ENCODE assay signal across 15 mouse cellular contexts in the genomic region with DNA sequence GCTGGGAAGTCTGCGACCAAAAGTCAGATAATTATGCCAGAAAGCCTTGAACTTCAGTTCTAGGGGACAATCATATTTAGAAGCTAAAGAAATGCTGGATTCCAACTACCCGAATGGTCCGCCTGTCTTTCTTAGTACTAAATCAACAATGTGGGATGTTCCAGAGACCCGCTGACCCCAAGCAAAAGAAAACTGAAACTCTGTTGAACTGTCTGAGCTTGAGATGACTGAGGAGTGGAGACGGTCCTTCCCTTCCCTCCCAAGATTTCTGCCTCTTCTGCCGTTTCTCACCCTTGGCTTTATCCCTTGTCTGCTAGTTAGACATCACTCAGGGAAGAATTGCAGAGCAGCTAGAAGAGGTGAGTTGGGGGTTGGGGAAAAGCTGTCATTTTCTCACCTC. TPM values are rescaled to one million over a fixed set of nuclear protein-coding genes. Genes with fewer than 3 reads are reported as not detected.
DNase-seq lines count a peak whose midpoint lies in the region; ATAC-seq lines count a peak whose summit lies in the region.
"Had no signal": no experiment of that assay in that cellular context is flagged by ENCODE, and none has a peak within 500 bp of the region (broad histone marks: within the 10 kb centered on the region; RNA-seq: fewer than 3 reads in every experiment).

No protein-coding gene starts in this region.

- H3K36me3 ChIP-seq in midbrain, embryonic 13.5 days, result no peaks in the 10 kb centered on the region
- no peaks in the 10 kb centered on the region for H3K36me3 ChIP-seq in midbrain, embryonic 10.5 days
- no peaks in the 10 kb centered on the region for H3K36me3 ChIP-seq in forebrain, embryonic 13.5 days (ENCODE audit: poor library complexity, severe bottlenecking)
- no peaks in the 10 kb centered on the region for H3K36me3 ChIP-seq in limb, embryonic 10.5 days
- H3K36me3 ChIP-seq in stomach, embryonic 16.5 days (ENCODE audit: control insufficient read depth, insufficient read depth, low read length), result no peaks in the 10 kb centered on the region
- H3K36me3 ChIP-seq in kidney, embryonic 16.5 days (ENCODE audit: insufficient read depth, low read length), result no peaks in the 10 kb centered on the region

- ATAC-seq in midbrain, embryonic 13.5 days, result no peak
- no peak for ATAC-seq in forebrain, embryonic 13.5 days
- ATAC-seq in stomach, embryonic 16.5 days (ENCODE audit: insufficient read depth, low FRiP score), result no peak
- no peak for ATAC-seq in kidney, embryonic 16.5 days (ENCODE audit: low FRiP score, low TSS enrichment)
- ATAC-seq: Patski had no signal

- peaks cover 89% of the 10 kb centered on the region for H3K27me3 ChIP-seq in midbrain, embryonic 13.5 days
- H3K27me3 ChIP-seq in midbrain, embryonic 10.5 days (ENCODE audit: low read depth, poor library complexity, severe bottlenecking), result peaks cover 100% of the 10 kb centered on the region
- peaks cover 92% of the 10 kb centered on the region for H3K27me3 ChIP-seq in forebrain, embryonic 13.5 days
- H3K27me3 ChIP-seq in limb, embryonic 10.5 days (ENCODE audit: low read depth, poor library complexity, severe bottlenecking), result peaks cover 95% of the 10 kb centered on the region
- peaks cover 45% of the 10 kb centered on the region for H3K27me3 ChIP-seq in stomach, embryonic 16.5 days (ENCODE audit: control insufficient read depth, insufficient read depth, low read length)
- peaks cover 86% of the 10 kb centered on the region for H3K27me3 ChIP-seq in kidney, embryonic 16.5 days (ENCODE audit: insufficient read depth, low read length)
- H3K27me3 ChIP-seq: CH12.LX had no signal

- 0% methylated on average over 6 of the region's 6 CpGs for WGBS in midbrain, embryonic 13.5 days
- under 1% methylated on average over 6 of the region's 6 CpGs for WGBS in midbrain, embryonic 10.5 days
- 4% methylated on average over 6 of the region's 6 CpGs for WGBS in forebrain, embryonic 13.5 days
- WGBS in limb, embryonic 10.5 days, result 2% methylated on average over 6 of the region's 6 CpGs
- WGBS in stomach, embryonic 16.5 days, result 28% methylated on average over 6 of the region's 6 CpGs
- WGBS in kidney, embryonic 16.5 days, result 3% methylated on average over 6 of the region's 6 CpGs

- 0 out of 2 replicates have a peak, but pooled peaks cover 3% of the 10 kb centered on the region for H3K4me1 ChIP-seq in midbrain, embryonic 13.5 days (replicated peaks)
- peaks cover 15% of the 10 kb centered on the region for H3K4me1 ChIP-seq in midbrain, embryonic 10.5 days
- peaks cover 15% of the 10 kb centered on the region; the same call in 1 of the 2 replicates for H3K4me1 ChIP-seq in forebrain, embryonic 13.5 days
- H3K4me1 ChIP-seq in limb, embryonic 10.5 days, result peaks cover 27% of the 10 kb centered on the region
- 0 out of 2 replicates have a peak, but pooled peaks cover 5% of the 10 kb centered on the region for H3K4me1 ChIP-seq in stomach, embryonic 16.5 days (ENCODE audit: control insufficient read depth, insufficient read depth, low read length)
- no peaks in the 10 kb centered on the region for H3K4me1 ChIP-seq in kidney, embryonic 16.5 days (ENCODE audit: insufficient read depth, low read length)

- no peak overlapping the region for H3K9ac ChIP-seq in midbrain, embryonic 13.5 days (replicated peaks)
- H3K9ac ChIP-seq in forebrain, embryonic 13.5 days, result peak overlapping the region; percentile 43
- H3K9ac ChIP-seq in stomach, embryonic 16.5 days (ENCODE audit: low read length), result peak overlapping the region; percentile 58
- H3K9ac ChIP-seq in kidney, embryonic 16.5 days (replicated peaks; ENCODE audit: low read length), result no peak overlapping the region
- H3K9ac ChIP-seq: liver, embryonic 14.5 days had no signal

- H3K4me3 ChIP-seq in midbrain, embryonic 13.5 days (replicated peaks), result peak overlapping the region; percentile 16; the same call in 1 of the 2 replicates
- H3K4me3 ChIP-seq in midbrain, embryonic 10.5 days, result no peak overlapping the region
- peak overlapping the region; percentile 26 for H3K4me3 ChIP-seq in forebrain, embryonic 13.5 days
- no peak overlapping the region for H3K4me3 ChIP-seq in limb, embryonic 10.5 days
- peak overlapping the region; percentile 28 for H3K4me3 ChIP-seq in stomach, embryonic 16.5 days (replicated peaks; ENCODE audit: low read length)
- H3K4me3 ChIP-seq in kidney, embryonic 16.5 days (ENCODE audit: low read length), result no peak overlapping the region

- H3K4me2 ChIP-seq in midbrain, embryonic 13.5 days (replicated peaks), result peak overlapping the region; percentile 19
- H3K4me2 ChIP-seq in forebrain, embryonic 13.5 days, result peak overlapping the region; percentile 38
- peak overlapping the region; percentile 42 for H3K4me2 ChIP-seq in stomach, embryonic 16.5 days (ENCODE audit: low read depth, low read length)
- no peak overlapping the region for H3K4me2 ChIP-seq in kidney, embryonic 16.5 days (replicated peaks; ENCODE audit: low read depth, low read length)

- H3K9me3 ChIP-seq in midbrain, embryonic 13.5 days, result no peaks in the 10 kb centered on the region
- H3K9me3 ChIP-seq in midbrain, embryonic 10.5 days (replicated peaks), result no peaks in the 10 kb centered on the region
- no peaks in the 10 kb centered on the region for H3K9me3 ChIP-seq in forebrain, embryonic 13.5 days (replicated peaks)
- no peaks in the 10 kb centered on the region for H3K9me3 ChIP-seq in limb, embryonic 10.5 days (replicated peaks)
- H3K9me3 ChIP-seq in stomach, embryonic 16.5 days (replicated peaks; ENCODE audit: control insufficient read depth, low read length), result no peaks in the 10 kb centered on the region
- no peaks in the 10 kb centered on the region for H3K9me3 ChIP-seq in kidney, embryonic 16.5 days (ENCODE audit: low read length)

- no peak overlapping the region for H3K27ac ChIP-seq in midbrain, embryonic 13.5 days
- H3K27ac ChIP-seq in midbrain, embryonic 10.5 days (replicated peaks), result no peak overlapping the region
- H3K27ac ChIP-seq in forebrain, embryonic 13.5 days, result no peak overlapping the region
- no peak overlapping the region for H3K27ac ChIP-seq in limb, embryonic 10.5 days
- peak overlapping the region; percentile 62 for H3K27ac ChIP-seq in stomach, embryonic 16.5 days (ENCODE audit: low read length)
- no peak overlapping the region for H3K27ac ChIP-seq in kidney, embryonic 16.5 days (ENCODE audit: low read length)
- H3K27ac ChIP-seq: liver, embryonic 14.5 days had no signal

- no peak for DNase-seq in midbrain, embryonic 10.5 days (ENCODE audit: low spot score)
- peak; percentile 34 for DNase-seq in limb, embryonic 10.5 days (ENCODE audit: low spot score)
- no peak for DNase-seq in cerebellum, adult 8-10 months
- DNase-seq: cerebellum, postnatal 25 days; heart, postnatal 10 days; kidney, adult 9 months; lung, postnatal 36 days; spleen, adult 18-20 months had no signal

RNA-seq across cellular contexts. Expression of a gene that starts 5.7 kb away (rescaled TPM):
- polyA plus RNA-seq in midbrain, embryonic 13.5 days (2015; fragmentation: Nextera tagmentation; extraction: Ambion mirVana), result 52.9 and 54.3 TPM in 2 replicates
- 16.4 and 20.7 TPM in 2 replicates for polyA plus RNA-seq in midbrain, embryonic 10.5 days (2016; fragmentation: Nextera tagmentation; extraction: Ambion mirVana)
- polyA plus RNA-seq in forebrain, embryonic 13.5 days (2015; fragmentation: Nextera tagmentation; extraction: Ambion mirVana), result 79.0 and 93.1 TPM in 2 replicates
- polyA plus RNA-seq in limb, embryonic 10.5 days (2016; fragmentation: Nextera tagmentation; extraction: Ambion mirVana), result 11.4 and 13.3 TPM in 2 replicates
- polyA plus RNA-seq in stomach, embryonic 16.5 days (2015; fragmentation: Nextera tagmentation; extraction: Ambion mirVana), result 31.6 and 33.6 TPM in 2 replicates
- 2.1 and 3.0 TPM in 2 replicates for polyA plus RNA-seq in kidney, embryonic 16.5 days (2015; fragmentation: Nextera tagmentation; extraction: Ambion mirVana)
- polyA plus RNA-seq: Patski had no signal

Comparison
In these comparisons a context has a peak if more than half of its experiments do, and no peak if none do; other contexts are left out.
1. H3K4me3 ChIP-seq: peak in midbrain, embryonic 13.5 days (single experiment), forebrain, embryonic 13.5 days (single experiment) and stomach, embryonic 16.5 days (single experiment); none in midbrain, embryonic 10.5 days (single experiment), limb, embryonic 10.5 days (single experiment) and kidney, embryonic 16.5 days (single experiment).
2. H3K9ac ChIP-seq: peak in forebrain, embryonic 13.5 days (single experiment) and stomach, embryonic 16.5 days (single experiment); none in midbrain, embryonic 13.5 days (single experiment) and kidney, embryonic 16.5 days (single experiment).